ENCODE assay signal across 14 mouse cellular contexts in genomic region chr4:138938495-138939269, GRCm38 (mm10). TPM values are rescaled to one million over a fixed set of nuclear protein-coding genes. Genes with fewer than 3 reads are reported as not detected.
A peak's percentile ranks its signal among the peaks of the same experiment; 100 is the strongest.
DNase-seq lines count a peak whose midpoint lies in the region; ATAC-seq lines count a peak whose summit lies in the region.
"Had no signal": no experiment of that assay in that cellular context is flagged by ENCODE, and none has a peak within 500 bp of the region (broad histone marks: within the 10 kb centered on the region; RNA-seq: fewer than 3 reads in every experiment).

No protein-coding gene starts in this region.

- peak; percentile 32 for ATAC-seq in activated CD4-positive, CD25-positive, alpha-beta regulatory T cell, adult 4 months
- ATAC-seq: forebrain, embryonic 15.5 days had no signal

- DNase-seq in A20 (ENCODE audit: low read depth, low spot score), result peak; percentile 22
- DNase-seq in kidney, postnatal 10 days, result peak; percentile 52
- DNase-seq in lung, postnatal 36 days, result peak; percentile 86
- DNase-seq in layer of hippocampus, adult 11-12 months (ENCODE audit: low spot score), result no peak
- DNase-seq in testis, postnatal 10 days (ENCODE audit: low spot score), result no peak
- DNase-seq in B cell, adult 2 months, result no peak
- DNase-seq: cerebellum, postnatal 14 days; spleen, adult 18-20 months had no signal

RNA-seq across cellular contexts. Expression of gene Otud3, which starts 24.9 kb away (rescaled TPM):
- under 1 TPM in 1 of 2 experiments, not detected in 1; 0.66 TPM for polyA plus RNA-seq in activated CD4-positive, CD25-positive, alpha-beta regulatory T cell, adult 4 months (2017; shearing (Covaris generic))

RNA-seq across cellular contexts. Expression of gene Rnf186, which starts 28.2 kb away (rescaled TPM):
- polyA plus RNA-seq in activated CD4-positive, CD25-positive, alpha-beta regulatory T cell, adult 4 months (2017; shearing (Covaris generic)), result not detected
- polyA plus RNA-seq: embryonic facial prominence, embryonic 14.5 days; forebrain, embryonic 15.5 days; G1E; heart, postnatal 0 days; midbrain, embryonic 11.5 days had no signal

RNA-seq across cellular contexts. Expression of gene Tmco4, which starts 34.0 kb away (rescaled TPM):
- polyA plus RNA-seq in activated CD4-positive, CD25-positive, alpha-beta regulatory T cell, adult 4 months (2017; shearing (Covaris generic)), result 10 to 100 TPM; 19.1 to 32.4 TPM

Comparison
In these comparisons a context has a peak if more than half of its experiments do, and no peak if none do; other contexts are left out.
1. DNase-seq: peak in A20 (single experiment), kidney, postnatal 10 days (single experiment) and lung, postnatal 36 days (single experiment); none in layer of hippocampus, adult 11-12 months (single experiment), testis, postnatal 10 days (single experiment) and B cell, adult 2 months (0 of 2).